Mouse (Mus musculus) embryo, embryonic 11 days (tissue): ENCODE results near the gene Flad1.

Source experiments
- DNase-seq: peaks from one replicate; pipeline ENCODE4 v3.0.0-alpha.2; 2015

Flad1 gene

DNA sequence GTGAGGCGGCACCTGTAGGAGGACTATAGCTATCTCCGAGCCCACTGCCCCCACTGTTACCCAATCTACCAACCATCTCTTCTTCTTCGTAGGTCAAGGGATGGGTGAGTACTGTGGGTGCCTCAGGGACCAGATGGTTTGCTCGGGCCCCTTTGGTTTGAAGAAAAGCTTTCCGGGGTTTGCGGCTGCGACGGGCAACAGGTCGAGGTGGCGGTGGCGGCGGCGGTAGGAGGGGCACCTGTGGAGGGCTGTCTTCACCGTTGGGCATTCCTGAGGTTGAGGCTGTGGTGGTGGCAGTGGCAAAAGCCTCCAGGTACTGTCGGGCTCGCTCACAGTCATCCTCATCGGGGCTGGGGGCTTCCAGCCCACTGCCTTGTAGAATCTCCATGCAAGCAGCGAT is 31.0 kb downstream of the Flad1 start:
- DNase-seq = no peak

DNA sequence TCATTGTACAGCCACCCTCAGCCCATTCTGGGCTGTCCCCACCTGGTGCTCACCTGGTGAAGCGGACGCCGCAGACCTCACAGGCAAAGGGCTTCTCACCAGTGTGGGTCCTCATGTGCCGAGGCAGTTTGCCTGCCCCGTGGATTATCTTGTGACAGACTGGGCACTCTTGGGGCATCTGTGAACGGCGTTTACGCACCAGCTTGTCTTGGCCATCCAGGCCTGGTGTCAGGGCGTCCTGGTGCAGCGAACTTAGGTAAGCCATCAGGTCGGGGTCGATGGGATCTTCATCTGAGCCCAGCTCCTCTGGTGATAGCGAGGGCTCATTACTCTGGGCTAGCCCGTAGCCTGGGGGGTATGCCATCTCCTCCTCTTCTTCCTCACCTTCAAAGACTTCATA is 31.4 kb downstream of the Flad1 start:
- no peak for DNase-seq

DNA sequence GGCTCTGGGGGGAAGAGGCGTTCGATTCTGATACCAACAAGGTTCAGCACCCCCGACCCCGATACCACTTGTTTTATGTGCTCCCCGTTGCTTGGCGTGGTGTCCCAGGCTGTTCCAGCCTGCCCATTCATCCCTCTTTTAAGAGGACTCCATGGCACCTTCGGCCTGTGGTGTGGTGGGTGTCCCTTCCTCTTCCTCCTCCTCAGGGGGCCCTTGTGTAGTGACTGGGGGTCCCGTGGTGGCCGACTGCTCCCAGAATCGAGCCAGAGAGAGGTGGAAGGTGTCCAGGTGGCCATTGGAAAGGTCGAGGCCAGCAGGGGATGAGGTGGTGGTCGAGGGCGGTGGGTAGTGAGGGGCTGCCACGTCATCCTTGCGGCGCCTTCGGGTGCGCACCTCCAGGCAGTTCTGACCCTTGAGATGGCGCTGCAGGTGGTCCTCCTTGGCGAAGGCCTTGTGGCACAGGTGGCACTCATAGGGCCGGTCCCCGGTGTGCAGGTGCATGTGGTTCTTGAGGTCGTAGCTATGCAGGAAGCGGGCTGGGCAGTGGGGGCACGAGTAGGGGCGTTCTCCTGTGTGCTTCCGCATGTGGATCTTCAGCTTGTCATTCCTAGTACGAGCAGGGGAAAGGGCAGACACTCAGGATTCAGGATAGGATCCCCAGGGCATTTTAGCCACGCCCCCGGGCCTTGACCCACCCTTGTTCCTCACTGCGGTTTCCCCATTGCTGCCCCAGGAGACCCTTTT is 32.1 kb downstream of the Flad1 start:
- DNase-seq = no peak

DNA sequence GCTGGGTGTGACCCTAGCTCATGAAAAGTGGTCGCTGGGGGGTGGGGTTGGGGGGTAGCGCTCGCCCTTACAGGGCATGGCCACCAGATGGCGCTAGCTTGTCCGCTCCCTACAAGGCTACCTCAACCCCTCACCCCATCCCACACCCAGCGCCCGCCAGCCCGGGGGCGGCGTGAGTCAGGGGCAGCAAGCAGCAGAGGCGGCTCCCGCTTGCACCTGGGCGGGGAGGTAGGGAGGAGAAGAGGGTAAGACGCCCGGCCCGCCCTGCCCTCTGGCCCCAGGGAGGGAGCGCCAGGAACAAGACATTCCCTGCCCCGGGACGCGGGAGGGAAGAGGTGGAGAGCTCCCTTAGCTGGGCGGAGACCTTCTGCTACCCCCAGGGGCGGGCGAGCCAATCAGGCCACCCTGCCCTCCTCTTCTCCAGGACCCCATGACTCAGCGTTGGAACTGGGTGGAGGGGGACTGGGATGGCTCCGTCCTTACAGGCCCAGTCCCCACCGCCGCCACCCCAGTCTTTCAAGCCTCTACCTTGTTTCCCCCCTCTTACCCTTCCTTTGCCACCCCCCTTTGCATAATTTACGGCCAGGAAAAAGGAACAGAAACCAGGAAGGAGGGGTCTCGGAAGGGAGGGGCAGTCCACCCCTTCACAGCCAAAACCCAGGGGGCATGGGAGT is 33.1 kb downstream of the Flad1 start:
- peak; percentile 89 for DNase-seq

DNA sequence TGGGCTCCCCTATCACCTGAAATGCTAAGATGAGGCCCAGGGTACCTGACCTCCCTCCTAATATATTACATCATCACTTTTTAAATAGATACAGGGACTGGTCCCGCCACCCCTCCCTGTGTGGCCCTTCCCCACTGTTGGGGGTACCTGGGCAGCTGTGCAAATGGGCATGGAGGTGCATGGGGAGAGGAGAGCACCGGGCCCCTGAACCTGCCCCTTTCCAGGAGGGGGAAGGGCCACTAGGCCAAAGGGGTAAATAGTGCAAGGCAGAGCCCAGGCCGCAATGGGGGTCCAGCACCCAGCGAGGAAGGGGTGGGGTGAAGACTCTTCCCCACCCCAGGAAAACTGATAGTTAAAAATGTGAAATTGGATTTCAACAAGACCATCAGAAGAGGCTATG is 33.8 kb downstream of the Flad1 start:
- DNase-seq = no peak

DNA sequence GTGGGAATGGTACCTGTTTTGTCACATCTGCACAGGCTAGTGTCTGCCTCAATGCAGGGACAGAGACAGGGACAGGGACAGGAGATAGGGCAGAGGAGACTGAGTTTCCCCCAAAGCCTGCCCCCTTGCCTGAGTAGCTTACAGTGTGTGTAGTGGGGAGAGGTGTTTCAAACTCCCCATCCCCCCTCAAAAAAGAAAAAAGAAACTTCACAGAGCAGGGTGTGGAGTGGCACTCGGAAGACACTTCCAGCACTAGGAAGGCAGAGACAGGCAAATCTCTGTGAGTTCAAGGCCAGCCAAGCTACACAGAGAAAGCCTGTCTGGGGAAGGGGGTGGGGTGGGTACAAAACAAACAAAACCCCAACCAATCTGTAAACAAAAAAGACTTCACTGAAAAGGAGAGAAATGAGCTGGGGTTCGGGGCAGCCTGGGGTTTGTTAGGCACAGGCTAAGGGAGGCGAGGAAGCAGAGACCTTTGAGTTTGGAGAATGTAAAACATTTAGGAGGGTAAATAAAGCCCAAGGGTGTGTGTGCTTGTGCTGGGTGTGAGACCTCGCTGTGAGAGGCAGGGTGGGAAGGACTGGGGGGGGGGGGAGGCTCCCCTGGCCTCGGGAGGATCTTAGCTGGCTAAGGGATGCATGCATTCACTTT is 38.0 kb downstream of the Flad1 start:
- no peak for DNase-seq

DNA sequence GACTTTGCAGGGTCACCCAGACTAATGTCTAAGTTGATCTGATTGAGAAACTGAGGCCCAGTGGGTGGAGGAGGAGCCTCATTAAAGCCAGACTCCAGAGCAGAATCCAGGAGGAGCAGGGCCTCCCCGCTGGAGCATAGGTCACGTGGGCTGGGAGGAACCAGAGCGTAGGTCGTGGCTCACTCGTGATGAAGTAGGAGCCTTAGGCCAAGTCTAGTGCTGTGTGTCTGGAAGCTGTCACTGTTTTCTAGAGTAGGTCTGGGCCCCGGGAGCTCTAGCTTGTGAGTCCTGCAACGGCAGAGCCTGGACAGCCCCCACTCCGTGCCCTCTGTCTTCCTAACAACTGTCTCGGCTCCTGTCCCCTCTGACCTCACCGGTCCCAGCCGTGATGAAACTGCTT is 44.3 kb downstream of the Flad1 start:
- no peak for DNase-seq

DNA sequence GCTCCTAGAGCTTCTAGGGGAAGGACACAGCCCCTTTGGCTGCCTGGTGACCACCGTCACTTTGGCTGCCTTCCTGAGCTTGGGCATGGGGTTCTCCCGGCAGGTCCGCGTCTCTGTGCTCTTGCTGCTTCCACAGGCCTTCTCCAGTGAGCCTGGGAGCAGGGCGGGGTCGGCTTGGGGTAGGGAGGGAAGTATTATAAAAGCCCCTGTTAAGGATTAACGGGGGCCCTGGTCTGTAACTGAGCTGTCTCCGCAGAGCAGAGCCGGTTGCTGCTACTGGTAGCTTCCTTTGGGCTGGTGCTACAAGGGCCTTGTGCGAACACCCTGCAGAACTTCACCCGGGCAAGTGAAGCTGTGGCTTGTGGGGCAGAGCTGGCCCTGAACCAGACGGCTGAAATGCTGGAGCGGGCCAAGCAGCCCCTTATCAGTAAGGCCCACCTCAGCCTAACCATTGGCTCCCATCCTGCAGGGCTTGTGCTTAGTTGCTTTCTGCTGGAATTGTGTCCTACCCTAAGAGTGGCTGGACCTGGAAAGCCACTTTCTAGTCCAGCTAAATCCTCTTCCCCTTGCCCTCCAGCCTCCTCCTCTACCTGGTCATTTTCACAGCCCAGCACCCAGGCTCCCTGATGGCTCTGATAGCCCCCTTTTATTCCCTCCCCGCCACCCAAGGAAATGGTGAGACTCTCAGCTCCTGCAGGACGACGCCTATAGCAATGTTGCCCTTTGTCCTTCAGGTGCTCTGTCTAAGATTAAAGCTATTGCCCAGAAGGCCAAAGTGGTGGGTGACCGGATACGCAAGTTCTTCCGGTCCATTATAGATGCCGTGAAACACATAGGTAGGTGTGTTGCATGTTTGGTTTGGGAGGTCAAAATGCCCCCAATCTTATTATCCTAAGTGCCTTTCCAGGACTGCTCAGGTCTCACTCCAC is 45.9 kb downstream of the Flad1 start:
- no peak for DNase-seq

DNA sequence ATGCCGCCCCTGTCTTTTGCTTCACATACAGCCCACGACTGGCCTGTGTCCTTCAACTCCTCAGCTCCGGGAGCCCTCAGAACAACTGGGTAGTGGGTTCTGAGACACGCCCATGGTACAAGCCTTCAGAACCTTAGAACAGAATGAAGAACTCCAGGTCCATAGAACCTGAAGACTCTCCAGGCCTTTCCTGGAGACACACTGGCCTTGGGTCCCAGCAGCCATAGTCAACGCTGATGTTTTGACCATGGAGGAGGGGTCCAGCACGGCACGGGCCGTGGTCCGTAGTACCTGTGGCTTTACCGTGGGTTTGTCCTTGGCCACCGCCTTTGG is 46.6 kb downstream of the Flad1 start, which contains the start of gene Dcst1:
Gene Dcst1, minus strand, starts transcription at position 101 of the 333 bp plus-strand sequence.
- no peak for DNase-seq

DNA sequence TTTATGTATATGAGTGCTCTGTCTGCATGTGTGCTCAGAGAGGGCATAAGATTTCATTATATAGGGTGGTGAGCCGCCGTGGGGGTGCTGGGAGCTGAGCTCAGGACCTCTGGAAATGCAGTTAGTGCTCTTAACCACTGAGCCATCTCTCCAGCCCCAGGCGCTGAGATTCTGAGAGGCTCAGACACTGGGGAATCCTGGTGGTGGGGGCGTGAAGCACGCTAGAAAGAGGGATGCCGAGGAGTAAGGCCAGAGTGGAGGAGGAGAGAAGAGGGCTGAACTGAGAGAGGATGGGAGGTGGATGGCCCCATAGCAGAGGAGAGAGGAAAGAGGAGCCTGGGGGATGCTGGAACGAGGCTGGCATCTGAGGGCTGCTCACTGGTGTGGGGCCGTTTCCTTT is 47.0 kb downstream of the Flad1 start:
- no peak for DNase-seq

DNA sequence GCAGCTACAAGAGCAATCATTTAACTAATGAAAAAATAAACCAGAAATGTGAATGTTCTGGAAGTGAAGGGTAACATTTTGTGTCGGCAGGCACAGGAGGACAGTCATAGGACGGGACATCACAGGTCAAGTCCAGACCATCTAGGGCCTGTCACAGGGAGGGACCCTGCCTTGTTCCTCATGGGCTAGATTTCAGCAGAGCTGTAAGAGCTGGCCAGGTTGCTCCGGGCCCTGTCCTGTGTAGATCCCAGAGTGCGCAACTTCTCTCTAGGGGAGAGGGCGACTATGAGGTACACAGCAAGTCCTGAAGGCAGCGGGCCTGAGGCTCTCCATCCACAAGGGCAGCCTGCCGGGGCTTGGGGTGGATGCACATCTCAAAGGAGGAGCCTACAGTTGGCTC is 50.0 kb downstream of the Flad1 start, which contains the start of gene Dcst2:
Gene Dcst2, plus strand, starts transcription at position 301 of the 400 bp plus-strand sequence.
- DNase-seq = no peak

DNA sequence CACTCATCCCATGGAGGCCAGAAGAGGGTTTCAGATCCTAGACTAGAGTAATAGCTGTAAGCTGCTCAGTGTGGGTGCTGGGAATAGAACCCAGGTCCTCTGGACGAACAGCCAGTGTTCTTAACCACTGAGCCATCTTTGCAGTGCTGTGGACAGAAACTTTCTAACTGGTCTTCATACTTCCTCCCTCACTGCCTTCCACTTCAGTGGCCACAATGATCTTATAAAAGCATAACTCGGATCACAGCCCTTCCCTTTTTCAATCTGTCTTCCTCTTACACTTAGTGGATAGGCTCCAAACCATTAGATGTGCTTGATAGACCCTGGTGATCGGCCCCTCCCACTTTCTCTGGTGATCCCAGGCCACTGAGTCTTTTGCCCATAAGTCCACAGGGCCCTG is 51.4 kb downstream of the Flad1 start:
- no peak for DNase-seq

DNA sequence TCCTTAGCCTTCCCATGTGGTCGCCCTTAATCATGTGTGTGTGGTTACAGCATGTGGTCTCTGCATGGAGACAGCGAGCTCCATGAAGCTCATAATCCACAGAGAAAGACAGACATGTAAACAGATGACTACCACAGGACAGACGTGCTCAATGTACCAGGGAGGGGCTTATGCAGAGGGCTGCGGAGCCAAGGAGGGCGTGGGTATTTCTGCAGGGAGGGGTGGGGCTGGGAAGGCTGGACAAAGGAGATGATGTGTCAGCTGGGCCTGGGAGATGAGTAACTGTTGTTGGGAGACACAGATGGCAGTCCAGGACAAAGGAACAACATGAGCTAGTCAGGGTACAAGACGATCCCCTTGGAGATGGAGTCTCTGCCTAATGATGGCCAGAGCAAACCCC is 52.0 kb downstream of the Flad1 start:
- no peak for DNase-seq

DNA sequence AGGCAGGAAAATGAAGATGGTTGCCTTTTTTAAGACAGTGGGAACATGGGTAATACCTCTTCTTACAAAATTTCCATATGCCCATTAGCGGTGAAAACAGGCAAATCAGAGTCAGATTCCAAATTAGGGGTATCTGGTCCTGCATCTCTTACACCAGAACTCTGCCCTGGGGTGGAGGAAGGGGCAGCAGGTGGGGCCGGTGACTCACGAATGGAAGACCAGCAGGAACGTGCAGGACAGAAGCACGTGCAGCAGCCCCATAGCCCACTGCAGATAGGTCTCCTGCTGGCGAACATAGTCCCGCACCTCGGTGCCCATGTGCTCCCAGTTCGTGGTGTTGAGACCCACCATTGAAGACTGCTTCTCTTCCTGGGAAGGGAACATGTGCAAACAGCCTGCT is 55.6 kb downstream of the Flad1 start:
- DNase-seq = no peak

DNA sequence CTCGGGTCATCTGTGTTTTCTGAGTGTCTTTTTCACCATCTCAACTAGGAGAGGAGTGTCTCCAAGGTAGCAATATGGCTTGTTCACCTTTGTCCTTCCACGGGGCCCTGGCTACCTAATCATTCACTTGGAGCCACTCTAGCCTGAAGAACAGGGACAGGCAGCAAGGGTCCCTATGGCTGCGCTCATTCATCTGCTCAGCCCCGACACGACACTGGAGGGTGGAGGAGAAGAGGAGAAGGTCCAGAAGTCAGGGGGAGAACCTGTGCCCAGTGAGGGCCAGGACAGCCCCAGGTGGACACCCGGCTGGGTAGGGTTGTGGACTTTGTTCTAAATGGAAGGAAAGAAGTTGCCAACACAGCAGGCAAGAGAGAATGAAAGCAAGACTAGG is 56.2 kb downstream of the Flad1 start:
- no peak for DNase-seq

DNA sequence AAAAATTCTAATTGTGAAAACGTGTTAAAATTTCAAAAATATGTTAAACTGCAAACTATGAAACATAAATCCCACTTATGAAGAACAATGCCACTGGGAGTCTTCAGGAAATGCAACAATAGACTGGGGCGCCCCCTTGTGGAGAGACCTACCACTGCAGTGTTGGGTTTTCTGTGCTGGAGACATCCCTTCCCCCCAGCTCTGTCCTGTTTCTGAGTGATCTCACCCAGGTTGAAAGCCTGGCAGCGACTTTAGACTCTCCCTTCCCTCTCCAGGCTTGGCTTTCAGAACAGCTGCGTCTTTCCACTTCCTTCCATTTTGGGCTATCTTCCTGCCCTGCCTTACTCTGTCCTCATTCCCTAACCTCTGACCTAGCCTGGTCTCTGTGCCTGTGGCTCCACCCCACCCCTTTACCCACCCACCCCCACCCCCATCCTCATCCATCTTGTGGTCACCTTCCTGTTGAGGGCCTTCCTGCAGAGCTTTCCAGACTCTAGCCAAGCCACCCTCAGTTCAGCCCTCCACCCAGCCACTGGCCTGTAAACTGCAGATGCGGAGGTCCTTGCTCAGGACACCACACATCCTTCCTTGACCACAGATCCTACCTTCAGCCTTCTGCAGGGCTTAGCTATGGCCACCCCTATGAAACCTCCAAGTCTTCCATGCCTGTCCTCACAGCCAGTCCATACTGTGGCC is 56.7 kb downstream of the Flad1 start:
- DNase-seq = peak; percentile 84

DNA sequence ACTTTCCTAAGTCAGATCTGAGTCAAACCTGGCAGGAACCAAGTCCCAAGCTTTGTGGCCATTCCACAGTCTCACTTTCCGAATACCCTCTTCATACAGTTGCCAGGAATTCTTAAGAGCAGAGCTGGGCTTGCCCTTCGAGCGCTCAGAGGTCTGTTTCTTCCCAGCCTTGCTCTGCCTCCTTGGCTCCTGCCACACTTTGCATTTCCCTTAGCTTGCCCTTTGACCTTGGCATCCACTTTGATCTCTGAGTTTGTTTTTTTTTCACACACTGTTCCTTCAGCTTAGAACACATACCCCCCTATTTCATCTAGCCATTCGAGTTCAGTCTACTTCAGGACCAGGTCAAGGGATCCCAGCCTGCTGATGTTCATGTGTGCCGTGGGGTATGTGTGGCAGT is 60.4 kb downstream of the Flad1 start:
- DNase-seq = no peak
